Mouse (Mus musculus) cerebral cortex, adult 2 months (tissue): Measurements from ENCODE around the gene Pdia2.

ENCODE experiments used
- WGBS: fragments of 180-500 bp; shearing (Covaris S2); methylation state at CpG from one replicate; pipeline ENCODE4 v1.1.7; 2018; 5-methylcytosine and 5-hydroxymethylcytosine counted together

The Pdia2 gene

DNA sequence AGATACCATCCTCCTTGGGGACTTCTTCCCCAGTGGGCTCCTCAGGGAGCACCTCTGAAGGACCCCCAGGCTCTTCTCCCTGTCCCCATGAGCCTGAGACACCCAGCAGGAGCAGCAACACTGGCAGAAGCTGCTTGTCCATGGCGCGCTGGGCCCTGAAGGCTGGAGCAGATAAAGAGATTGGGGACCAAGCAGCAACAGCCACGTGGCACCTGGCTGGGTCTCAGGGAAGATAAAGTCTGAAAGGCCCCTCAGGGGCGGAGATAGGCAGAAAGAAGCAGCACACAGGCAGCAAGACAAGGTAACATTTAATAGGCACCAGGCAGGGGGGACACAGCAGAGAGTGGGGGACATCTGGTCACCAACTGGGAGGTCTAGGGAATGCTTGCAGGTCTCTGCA lies at the start of gene Pdia2:
Gene Pdia2, minus strand, starts transcription at position 196 of the 400 bp plus-strand sequence.
- 79% methylated on average over 4 of the region's 4 CpGs for WGBS

DNA sequence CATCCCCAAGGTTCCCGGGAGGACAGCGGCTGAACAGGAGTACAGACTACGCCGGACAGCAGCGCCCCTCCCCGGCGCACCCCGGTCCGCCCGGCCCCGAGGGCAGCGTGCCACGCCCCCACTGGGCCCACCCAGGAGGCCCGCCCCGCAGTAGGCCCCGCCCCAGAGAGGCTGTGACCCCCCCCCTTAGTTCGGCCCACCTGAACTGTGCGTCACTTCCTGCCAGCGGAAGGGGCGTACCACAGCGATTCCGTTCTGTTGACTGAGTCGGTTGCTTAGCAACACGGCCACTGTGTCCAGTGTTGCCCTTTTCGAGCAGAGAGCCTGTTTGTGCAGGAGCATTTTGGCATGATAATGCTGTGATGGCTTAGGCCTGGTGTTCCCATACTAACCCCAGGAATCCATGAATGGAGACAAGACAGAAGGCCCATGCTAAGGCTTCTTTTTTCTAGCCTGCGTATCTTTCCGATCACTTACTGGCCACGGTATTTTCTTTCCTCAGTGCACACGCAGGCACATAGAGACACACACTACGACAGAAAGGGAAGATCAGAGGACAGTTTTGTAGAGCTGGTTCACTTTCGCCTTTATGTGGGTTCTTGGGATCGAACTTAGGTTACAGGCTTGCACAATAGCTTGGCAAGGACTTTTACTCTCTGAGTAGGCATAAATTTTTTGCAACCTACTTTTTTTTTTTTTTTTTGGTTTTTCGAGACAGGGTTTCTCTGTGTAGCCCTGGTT lies 45.4 kb upstream of the Pdia2 start, which contains the start of gene Fam234a:
Gene Fam234a, minus strand, starts transcription at position 142 of the 741 bp plus-strand sequence.
- 3% methylated on average over 33 of the region's 33 CpGs for WGBS

DNA sequence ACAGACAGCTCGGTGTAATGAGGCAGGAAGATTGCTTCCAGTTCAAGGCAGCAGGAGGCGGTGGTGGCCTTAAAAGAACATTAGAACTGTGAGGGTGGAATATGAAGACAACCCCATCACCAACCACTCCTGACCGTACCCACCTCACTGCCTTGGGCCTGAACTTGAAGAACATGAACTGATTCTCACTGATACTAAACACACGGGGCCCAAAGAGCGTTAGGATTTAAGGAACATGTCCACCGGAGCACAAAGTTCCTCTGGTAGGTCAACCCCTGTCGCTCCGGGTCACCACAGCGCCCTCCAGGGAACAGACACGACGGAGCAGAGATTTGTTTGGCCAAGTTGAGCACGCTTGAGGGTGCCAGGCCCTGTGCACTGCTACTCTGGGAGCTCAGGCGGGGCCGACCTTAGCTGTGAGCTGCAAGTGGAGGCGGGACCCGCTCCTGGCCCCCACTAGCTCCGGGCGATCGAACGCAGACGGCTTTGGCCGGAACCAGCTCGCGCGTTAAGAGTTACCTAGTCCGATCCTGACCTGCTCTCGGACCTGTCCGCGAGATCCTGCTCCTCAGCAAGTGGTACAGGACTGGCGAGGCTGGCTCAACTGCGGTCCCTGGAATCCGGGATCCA lies 44.7 kb upstream of the Pdia2 start:
- WGBS: under 1% methylated on average over 32 of the region's 32 CpGs

DNA sequence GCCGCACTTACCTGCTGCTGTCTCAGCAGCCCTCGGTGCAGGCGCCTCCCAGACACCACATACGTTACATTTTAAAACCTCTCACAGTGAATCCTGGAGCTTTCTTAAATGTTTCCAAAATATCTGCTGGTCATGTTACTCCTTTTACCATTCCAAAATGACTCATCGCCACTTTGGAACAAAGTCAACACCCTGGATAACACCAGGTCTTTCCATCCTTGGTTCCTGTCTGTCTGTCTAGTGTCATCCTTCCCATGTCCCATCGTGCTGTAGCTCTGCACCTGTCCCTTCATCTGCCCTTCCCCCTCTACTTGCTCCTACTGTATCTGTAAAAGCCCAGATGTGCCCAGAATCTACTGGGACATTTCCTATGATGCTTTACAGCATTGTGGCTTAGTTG lies 42.1 kb upstream of the Pdia2 start:
- 48% methylated on average over 6 of the region's 6 CpGs for WGBS

DNA sequence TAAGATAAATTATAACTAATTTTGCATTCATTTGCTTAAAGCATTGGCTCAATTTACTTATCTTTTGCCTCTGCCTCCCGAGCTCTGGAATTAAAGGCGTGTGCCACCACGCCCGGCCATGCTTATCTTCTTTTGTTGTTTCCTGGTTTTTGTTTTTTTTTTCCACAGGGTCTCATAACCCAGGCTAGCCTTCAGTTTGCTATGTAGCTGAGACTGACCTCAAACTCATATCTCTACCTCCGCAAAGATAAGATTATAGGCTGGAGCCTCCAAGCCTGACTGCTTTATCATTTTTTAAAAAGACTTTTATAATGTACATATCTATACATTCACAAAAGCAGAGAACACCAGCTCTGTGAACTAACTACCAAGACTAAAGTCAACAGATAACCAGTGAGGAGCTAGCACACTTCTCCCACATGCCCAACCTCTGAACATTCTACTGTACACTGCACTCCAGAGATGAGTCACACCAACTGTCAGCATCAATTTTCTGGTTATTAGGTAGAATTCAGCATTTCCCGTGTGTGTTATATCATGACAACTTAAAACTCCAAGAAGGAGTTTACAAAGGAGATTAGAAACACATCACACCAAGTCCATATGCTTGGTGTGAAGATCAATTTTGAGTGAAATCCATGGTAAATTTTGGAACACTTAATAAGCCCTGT lies 41.4 kb upstream of the Pdia2 start:
- WGBS: 80% methylated on average over 6 of the region's 6 CpGs

DNA sequence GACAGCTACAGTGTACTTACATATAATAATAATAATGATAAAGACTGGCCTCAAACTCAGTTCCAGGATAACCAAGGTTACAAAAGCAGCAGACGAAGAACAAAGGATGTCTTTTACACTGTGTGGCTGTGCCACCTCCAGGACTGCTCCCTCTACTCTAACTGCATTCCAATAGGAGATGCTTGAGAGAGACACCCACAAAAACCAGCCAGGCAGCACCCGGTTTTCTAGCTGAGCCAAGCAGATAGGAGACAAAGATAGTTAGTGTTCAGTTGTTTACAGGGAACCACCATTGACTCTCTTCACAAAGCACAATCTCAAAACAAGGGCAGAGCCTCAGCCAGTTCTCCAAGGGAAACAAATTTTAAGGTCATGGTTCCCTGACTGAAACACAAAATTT lies 40.7 kb upstream of the Pdia2 start:
- WGBS: 61% methylated on average over 2 of the region's 2 CpGs

DNA sequence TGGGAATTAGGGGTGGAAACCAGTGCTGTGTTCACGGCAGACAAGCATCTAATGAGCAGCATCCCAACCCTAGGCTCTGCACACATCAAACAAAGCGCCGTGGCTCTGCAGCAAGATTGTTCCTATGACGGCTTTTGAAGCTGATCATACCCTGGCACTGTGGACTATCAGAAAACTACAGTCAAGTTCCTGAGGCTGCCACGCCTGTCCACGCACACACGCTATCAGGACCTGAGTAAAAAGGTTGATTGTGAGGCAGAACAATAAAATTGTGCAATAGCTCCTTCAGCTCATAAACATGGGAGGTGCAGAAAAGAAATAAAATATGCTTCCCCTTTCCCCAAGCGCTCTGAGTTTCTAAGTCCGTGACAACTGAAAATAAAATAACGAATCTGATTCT lies 38.8 kb upstream of the Pdia2 start:
- 85% methylated on average over 10 of the region's 10 CpGs for WGBS

DNA sequence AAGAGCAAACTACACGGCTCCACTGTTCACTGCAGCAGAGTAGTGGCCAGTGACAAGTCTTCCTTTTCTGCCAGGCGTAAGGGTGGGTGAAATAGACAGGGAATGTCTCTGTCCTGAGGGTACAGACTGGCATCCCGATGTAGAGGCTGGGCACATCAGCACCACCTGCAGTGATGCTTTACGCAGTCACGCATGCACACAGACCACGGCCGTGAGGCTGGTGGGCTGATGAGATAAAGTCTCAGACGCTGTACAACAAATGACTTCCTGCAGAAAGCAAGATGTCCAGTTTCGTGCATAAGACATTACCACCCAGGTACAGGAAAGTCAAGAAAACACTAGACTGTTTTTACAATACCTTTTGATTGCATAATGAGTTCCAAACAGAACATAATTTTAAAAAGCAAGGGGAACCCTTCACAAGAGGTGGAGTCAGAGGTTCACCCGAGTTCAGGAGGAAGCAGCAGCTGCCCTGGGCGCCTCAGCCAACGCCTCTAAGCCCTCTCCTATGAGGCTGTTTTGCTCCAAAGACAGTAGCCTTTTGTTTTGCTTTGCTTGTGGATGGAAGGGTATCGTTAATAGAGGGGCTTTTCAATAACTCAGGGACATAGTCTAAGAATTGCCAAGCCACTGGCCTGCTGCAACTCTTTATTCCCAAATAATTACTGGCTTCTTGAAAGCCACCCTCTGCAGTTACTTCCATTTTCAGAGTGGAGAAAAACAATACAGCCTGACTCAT lies 36.4 kb upstream of the Pdia2 start:
- WGBS: 63% methylated on average over 13 of the region's 13 CpGs

DNA sequence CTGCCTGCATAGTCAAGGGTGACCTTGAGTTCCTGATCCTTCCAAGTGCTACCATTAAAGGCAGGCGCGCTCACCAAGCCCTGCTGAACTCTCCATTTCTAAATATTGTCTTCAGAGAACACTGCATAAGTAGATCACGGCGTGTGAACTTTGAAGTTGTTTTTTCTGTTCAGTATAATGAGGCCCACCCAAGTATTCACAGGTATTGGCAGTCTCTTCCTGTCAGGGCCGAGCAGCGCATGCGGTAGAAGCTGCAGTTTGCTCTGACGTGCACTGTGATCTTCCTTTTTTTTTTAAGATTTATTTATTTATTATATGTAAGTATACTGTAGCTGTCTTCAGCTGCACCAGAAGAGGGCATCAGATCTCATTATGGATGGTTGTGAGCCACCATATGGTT lies 35.5 kb upstream of the Pdia2 start:
- 82% methylated on average over 8 of the region's 8 CpGs for WGBS

DNA sequence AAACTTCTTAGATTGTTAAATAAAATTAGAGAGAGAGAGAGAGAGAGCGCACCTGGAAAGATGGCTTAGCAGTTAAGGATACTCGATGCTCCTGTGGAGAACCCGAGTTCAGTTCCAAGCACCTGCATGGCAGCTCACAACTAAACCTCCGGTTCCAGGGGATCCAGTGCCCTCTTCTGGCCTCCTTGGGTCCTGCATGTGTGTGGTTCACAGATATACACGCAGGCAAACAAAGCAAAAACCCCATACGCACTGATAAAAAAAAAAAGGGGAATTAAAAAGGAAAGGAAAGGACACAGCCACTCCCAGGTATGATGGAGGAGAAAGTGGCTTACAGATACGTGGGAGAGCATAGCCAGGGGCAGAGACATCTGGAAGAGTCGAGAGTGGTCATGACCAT lies 34.0 kb upstream of the Pdia2 start:
- WGBS: 77% methylated on average over 8 of the region's 8 CpGs

DNA sequence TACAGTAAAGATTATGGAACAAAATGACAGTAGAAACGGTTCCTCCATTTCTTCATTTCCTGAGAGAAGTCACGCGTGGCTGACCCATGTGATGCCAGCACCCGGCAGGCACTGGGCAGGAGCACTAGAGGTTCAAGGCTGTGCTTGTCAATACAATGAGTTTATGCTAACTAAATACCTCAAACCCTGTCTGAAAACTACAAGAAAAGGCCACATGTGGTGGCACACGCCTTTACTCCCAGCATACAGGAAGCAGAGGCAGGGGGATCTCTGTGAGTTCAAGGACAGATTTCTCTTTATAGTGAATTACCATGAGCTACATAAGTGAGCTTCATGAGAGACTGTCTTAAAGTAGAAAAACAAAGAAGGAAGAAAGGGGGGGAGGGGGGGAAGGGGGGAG lies 32.3 kb upstream of the Pdia2 start:
- 87% methylated on average over 5 of the region's 5 CpGs for WGBS

DNA sequence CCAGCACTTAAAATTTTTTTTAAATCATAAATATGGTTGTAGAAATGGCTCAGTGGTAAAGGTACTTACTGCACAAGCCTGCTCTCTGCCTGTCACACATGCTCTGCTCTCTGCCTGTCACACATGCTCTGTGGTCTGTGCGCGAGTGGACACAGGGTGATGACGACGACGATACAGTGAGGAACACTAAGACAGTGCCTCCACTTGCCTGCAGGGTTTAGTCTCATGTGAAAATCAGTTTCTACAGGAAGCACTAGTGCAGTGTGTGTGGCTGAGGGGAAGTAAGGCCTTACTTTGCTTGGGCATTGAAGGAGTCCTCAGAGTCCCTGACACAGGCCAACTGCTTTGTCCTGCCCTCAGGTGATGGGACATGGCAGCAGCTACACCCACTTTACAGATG lies 30.9 kb upstream of the Pdia2 start:
- 90% methylated on average over 5 of the region's 5 CpGs for WGBS

DNA sequence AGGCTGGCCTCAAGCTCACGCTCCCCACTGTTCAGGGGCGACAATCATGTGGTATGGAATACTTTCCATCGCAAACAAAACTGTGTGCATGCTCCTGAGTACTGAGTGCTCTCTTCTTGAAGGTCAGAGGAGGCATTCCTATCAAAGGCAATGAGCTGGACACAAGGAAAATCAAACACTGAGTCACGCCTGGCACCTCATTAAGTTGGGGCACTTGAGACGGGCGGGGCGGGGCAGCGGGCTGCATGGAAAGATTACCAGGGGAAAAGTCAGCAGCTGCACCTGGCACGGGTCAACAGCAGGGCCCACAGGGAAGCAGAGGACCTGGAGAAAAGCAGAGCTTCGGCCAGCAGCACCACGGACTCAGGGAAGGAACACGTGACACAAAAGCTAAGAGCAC lies 26.3 kb upstream of the Pdia2 start:
- WGBS: 89% methylated on average over 12 of the region's 12 CpGs

DNA sequence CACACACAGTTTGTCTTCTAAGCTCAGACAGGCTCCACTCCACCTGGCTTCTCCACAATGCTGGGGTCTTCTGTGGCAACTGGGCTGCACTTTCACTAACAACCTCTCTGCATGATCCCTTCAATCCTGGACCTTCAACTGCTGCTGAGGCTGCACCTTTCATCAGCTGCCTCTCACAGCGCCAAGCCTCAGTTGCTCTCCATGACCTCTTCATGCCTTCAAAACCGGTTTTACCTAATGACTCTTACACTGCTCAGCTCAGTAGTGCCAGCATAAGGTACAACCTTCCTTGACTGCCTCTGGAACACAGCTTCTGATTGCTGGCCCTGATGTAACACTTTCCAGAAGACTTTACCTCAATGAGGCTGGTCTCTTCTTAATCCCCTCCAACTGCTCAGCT lies 22.6 kb upstream of the Pdia2 start:
- 76% methylated on average over 2 of the region's 2 CpGs for WGBS

DNA sequence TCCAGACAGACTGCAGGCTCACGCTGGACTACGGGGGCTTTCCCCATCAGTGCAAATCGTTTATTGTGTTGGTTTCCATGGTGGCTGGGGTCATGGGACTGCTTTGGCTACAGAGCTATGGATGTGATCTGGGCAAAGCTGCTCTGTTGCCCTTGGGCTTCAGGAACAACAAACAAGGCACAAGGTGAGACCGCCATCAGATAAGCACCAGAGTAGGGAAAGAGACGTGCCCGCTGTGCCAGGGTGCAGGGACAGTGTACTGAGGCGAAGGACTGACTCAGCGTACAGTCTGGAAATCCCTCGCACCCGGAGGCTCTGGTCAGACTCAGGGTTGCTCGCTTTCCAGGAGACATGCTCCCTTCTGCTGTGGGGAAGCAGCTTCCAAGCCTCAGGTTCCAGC lies 13.8 kb upstream of the Pdia2 start:
- 90% methylated on average over 11 of the region's 11 CpGs for WGBS

DNA sequence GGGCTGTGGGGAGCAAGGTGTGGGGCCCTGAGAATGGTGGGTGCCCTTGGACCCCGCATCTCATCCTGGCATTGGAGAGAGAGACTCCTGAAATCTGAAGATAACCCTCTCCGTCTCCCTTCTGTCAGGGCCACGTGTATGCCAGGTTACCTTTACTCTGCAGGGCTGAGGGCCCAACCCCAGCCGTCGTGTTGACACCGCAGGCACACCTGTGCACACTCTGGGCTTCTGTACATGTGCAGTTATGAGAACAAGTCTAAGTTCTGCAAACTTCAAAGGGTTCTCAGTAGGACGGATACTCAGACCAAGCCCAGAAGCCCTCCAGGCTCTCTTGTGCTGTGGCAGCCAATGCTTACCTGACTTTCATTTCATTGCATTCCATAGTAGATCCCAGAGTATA lies 13.4 kb upstream of the Pdia2 start:
- WGBS: 94% methylated on average over 7 of the region's 7 CpGs

DNA sequence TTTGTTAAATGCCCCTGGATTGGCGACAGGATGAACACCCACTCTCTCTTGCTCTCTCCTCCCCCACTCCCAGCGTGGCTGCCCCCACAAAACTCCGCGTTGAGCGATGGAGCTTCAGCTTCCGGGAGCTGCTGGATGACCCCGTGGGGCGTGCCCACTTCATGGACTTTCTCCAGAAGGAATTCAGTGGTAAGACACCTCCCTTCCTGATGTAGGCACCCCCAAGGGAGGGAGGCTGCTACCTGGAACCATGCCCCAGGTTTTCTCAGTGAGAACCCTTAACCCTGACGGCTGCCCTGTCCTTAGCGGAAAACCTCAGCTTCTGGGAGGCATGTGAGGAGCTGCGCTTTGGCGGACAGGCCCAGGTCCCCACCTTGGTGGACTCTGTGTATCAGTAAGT lies 8.8 kb upstream of the Pdia2 start, which contains the start of gene Arhgdig:
Gene Arhgdig, minus strand, starts transcription at position 101 of the 400 bp plus-strand sequence.
- 78% methylated on average over 12 of the region's 12 CpGs for WGBS

DNA sequence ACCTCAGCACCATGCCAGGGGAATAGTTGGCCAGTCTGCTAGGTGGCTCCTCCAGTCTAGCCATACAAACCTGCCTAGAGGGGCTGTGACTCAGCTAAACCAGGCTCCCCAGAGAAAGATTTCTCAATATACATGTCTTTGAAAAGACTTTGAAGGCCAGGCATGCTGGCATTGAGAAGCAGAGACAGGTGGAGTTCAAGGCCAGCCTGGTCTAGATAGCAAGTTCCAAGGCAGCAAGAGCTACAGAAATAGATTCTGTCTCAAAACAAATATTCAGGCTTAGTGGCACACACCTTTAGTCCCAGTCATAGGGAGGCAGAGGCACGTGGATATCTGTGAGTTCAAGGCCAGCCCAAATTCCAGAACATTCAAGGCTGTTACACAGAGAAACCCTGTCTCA lies 7.5 kb upstream of the Pdia2 start:
- WGBS: 59% methylated on average over 1 of the region's 1 CpGs

DNA sequence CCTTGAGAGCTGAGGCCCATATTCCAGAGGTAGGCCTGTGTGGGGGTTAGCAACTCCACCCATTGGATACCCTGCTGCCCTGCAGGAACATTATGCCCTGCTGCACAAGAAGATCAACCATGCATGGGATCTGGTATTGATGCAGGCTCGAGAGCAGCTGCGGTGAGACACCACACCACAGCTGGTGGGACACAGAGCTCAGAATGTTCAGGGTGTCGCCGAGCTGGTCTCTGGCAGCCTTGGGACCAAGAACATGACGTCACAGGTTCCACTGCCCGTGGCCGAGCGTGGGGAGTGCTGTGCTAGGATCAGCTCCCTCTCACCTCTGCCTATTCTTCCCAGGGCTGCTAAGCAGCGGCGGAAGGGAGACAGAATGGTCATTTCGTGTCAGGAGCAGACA lies 5.9 kb upstream of the Pdia2 start:
- WGBS: 38% methylated on average over 11 of the region's 11 CpGs

DNA sequence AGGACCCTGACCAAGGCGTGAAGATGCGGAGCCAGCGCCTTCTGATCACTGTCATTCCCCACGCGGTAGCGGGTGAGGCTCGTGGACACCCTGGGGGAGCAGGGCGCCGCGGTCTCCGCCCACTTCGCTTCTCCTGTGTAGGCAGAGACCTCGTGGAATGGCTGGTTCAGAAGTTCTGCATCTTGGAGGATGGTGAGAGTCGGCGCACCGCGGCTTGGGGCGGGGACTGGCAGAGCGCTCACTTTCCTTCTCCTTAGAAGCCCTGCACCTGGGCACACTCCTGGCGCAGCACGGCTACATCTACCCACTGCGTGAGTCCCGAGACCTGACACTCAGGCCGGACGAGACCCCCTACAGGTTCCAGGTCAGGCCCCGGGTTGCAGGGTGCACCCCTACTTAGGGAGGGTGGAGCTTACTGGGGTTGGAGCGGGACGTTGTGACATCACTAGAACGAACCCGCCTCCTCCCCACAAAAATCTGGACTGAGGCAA lies 4.5 kb upstream of the Pdia2 start:
- WGBS: 2% methylated on average over 30 of the region's 30 CpGs

DNA sequence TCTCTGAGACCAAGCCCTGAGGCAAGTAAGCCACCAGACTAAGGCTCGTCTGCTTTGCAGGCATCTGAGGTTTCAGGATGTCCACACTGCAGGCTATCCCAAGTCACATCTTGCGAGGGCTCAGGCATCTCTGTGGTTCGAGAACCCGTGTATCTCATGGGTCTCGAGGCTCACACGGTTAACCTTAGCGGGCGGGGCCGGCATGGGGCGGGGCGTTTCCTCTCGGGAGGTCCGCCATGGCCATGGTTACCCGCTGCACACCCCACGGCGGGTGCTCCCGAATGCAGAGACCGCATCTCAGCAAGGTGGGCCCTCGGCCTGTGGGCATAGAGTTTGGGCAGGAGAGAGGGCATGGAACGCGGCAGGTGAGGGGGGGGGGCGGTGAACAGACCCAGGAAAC lies 3.9 kb upstream of the Pdia2 start, which contains the start of gene Rgs11:
Gene Rgs11, plus strand, starts transcription at position 215 of the 400 bp plus-strand sequence.
- WGBS: 2% methylated on average over 22 of the region's 22 CpGs
